Mouse (Mus musculus) lung, embryonic 16.5 days (tissue): ENCODE results near the gene Atxn1. TPM values are rescaled to one million over a fixed set of nuclear protein-coding genes. Genes with fewer than 3 reads are reported as not detected.
A peak's percentile ranks its signal among the peaks of the same experiment; 100 is the strongest.

Experiments
- ATAC-seq: fragments of 200-750 bp; cut with Nextera tagmentation; 2 replicates; pipeline ENCODE4 v1.8.0; 2017; ENCODE audit warnings: low read depth, mild to moderate bottlenecking, moderate library complexity
- H3K27ac ChIP-seq: fragments of 300-500 bp; sonication (generic); 2 replicates; pipeline ENCODE4 v1.5.1; 2014; ENCODE audit warnings: mild to moderate bottlenecking, control low read depth, low read length
- H3K27me3 ChIP-seq: fragments of 300-500 bp; sonication (generic); 2 replicates; pipeline ENCODE4 v1.6.1; 2014; ENCODE audit warnings: low read depth, low read length, mixed read lengths; ENCODE audit not compliant: control insufficient read depth, insufficient read depth
- H3K36me3 ChIP-seq: fragments of 300-500 bp; sonication (generic); 2 replicates; pipeline ENCODE4 v1.6.1; 2014; ENCODE audit warnings: low read length; ENCODE audit not compliant: control insufficient read depth, insufficient read depth
- H3K4me1 ChIP-seq: fragments of 300-500 bp; sonication (generic); replicated peaks from 2 replicates; pipeline ENCODE4 v1.6.1; 2014; ENCODE audit warnings: low read length, mixed read lengths; ENCODE audit not compliant: control insufficient read depth, insufficient read depth
- H3K4me2 ChIP-seq: fragments of 300-500 bp; sonication (generic); 2 replicates; pipeline ENCODE4 v1.6.1; 2014; ENCODE audit warnings: low read depth, low read length, control low read depth
- H3K4me3 ChIP-seq: fragments of 300-500 bp; sonication (generic); 2 replicates; pipeline ENCODE4 v1.5.1; 2014; ENCODE audit warnings: mild to moderate bottlenecking, low read length, control low read depth
- H3K9ac ChIP-seq: fragments of 300-500 bp; sonication (generic); 2 replicates; pipeline ENCODE4 v1.6.1; 2014; ENCODE audit warnings: low read length, control low read depth
- H3K9me3 ChIP-seq: fragments of 300-500 bp; sonication (generic); 2 replicates; pipeline ENCODE4 v1.6.1; 2016; ENCODE audit warnings: low read length; ENCODE audit not compliant: control insufficient read depth
- WGBS: fragments of 180-500 bp; shearing (Covaris S2); extraction: QIAGEN DNeasy Blood & Tissue Kit; methylation state at CpG from one replicate; pipeline ENCODE4 v1.1.7; 2014; 5-methylcytosine and 5-hydroxymethylcytosine counted together
- polyA plus RNA-seq: library from polyadenylated mRNA; unstranded; fragments of >200 nt; fragmentation: Nextera tagmentation; extraction: Ambion mirVana; gene quantifications from 2 replicates; pipeline ENCODE4 v1.2.1, GENCODE M21; 2015

Gene Atxn1
- polyA plus RNA-seq, 1 experiment from 2014 or later = 8.3 TPM

GRCm38 (mm10) chr13:45537110-45537509 is 427.7 kb downstream of the Atxn1 start:
- ATAC-seq = peak; percentile 64
- Histone ChIP-seq H3K4me3 (no peak overlapping the region), H3K9me3 (no peaks in the 10 kb centered on the region), H3K9ac (no peak overlapping the region), H3K36me3 (no peaks in the 10 kb centered on the region), H3K4me2 (no peak overlapping the region), H3K4me1 (0 out of 2 replicates have a peak, but pooled peaks cover 6% of the 10 kb centered on the region), H3K27ac (peak overlapping the region; percentile 82), H3K27me3 (no peaks in the 10 kb centered on the region)
- 48% methylated on average over 9 of the region's 9 CpGs for WGBS

- Histone ChIP-seq H3K4me1 (peaks cover 6% of the 10 kb centered on the region; the same call in 1 of the 2 replicates), H3K27me3 (no peaks in the 10 kb centered on the region), H3K36me3 (no peaks in the 10 kb centered on the region), H3K4me3 (no peak overlapping the region), H3K9me3 (no peaks in the 10 kb centered on the region), H3K27ac (no peak overlapping the region), H3K9ac (no peak overlapping the region), H3K4me2 (no peak overlapping the region)
- no peak for ATAC-seq
- 78% methylated on average over 9 of the region's 9 CpGs for WGBS
Observed at GRCm38 (mm10) chr13:45535731-45536453, 428.9 kb downstream of the Atxn1 start.

- peaks cover 6% of the 10 kb centered on the region; the same call in 1 of the 2 replicates for H3K4me1 ChIP-seq
- no peak overlapping the region for H3K4me2 ChIP-seq
- ATAC-seq = peak; percentile 68
- H3K27me3 ChIP-seq = no peaks in the 10 kb centered on the region
- no peak overlapping the region for H3K4me3 ChIP-seq
- 27% methylated on average over 6 of the region's 6 CpGs for WGBS
- H3K36me3 ChIP-seq = no peaks in the 10 kb centered on the region
- H3K27ac ChIP-seq = no peak overlapping the region
- H3K9me3 ChIP-seq = no peaks in the 10 kb centered on the region
- H3K9ac ChIP-seq = no peak overlapping the region
Observed at GRCm38 (mm10) chr13:45530754-45531153, 434.1 kb downstream of the Atxn1 start.

GRCm38 (mm10) chr13:45528787-45529186 is 436.0 kb downstream of the Atxn1 start:
- no peak for ATAC-seq
- no peaks in the 10 kb centered on the region for H3K27me3 ChIP-seq
- H3K4me3 ChIP-seq = no peak overlapping the region
- no peak overlapping the region for H3K4me2 ChIP-seq
- no peaks in the 10 kb centered on the region for H3K9me3 ChIP-seq
- H3K4me1 ChIP-seq = peaks cover 6% of the 10 kb centered on the region; the same call in 1 of the 2 replicates
- 78% methylated on average over 4 of the region's 4 CpGs for WGBS
- H3K36me3 ChIP-seq = no peaks in the 10 kb centered on the region
- no peak overlapping the region for H3K9ac ChIP-seq
- no peak overlapping the region for H3K27ac ChIP-seq

- Histone ChIP-seq H3K4me3 (no peak overlapping the region), H3K27ac (no peak overlapping the region), H3K9me3 (no peaks in the 10 kb centered on the region), H3K4me1 (peaks cover 6% of the 10 kb centered on the region; the same call in 1 of the 2 replicates), H3K27me3 (no peaks in the 10 kb centered on the region), H3K4me2 (no peak overlapping the region), H3K9ac (no peak overlapping the region), H3K36me3 (no peaks in the 10 kb centered on the region)
- 76% methylated on average over 11 of the region's 11 CpGs for WGBS
- no peak for ATAC-seq
Observed at GRCm38 (mm10) chr13:45527232-45527964, 437.4 kb downstream of the Atxn1 start.

GRCm38 (mm10) chr13:45526230-45526629 is 438.6 kb downstream of the Atxn1 start:
- no peaks in the 10 kb centered on the region for H3K9me3 ChIP-seq
- H3K4me2 ChIP-seq = no peak overlapping the region
- ATAC-seq = no peak
- H3K9ac ChIP-seq = no peak overlapping the region
- H3K27ac ChIP-seq = peak overlapping the region; percentile 32; the same call in 1 of the 2 replicates
- peaks cover 6% of the 10 kb centered on the region; the same call in 1 of the 2 replicates for H3K4me1 ChIP-seq
- H3K27me3 ChIP-seq = no peaks in the 10 kb centered on the region
- no peaks in the 10 kb centered on the region for H3K36me3 ChIP-seq
- WGBS = 59% methylated on average over 7 of the region's 7 CpGs
- no peak overlapping the region for H3K4me3 ChIP-seq

- no peaks in the 10 kb centered on the region for H3K9me3 ChIP-seq
- H3K4me2 ChIP-seq = no peak overlapping the region
- H3K4me1 ChIP-seq = 0 out of 2 replicates have a peak, but pooled peaks cover 4% of the 10 kb centered on the region
- no peaks in the 10 kb centered on the region for H3K27me3 ChIP-seq
- no peak overlapping the region for H3K9ac ChIP-seq
- no peak overlapping the region for H3K27ac ChIP-seq
- ATAC-seq = no peak
- no peaks in the 10 kb centered on the region for H3K36me3 ChIP-seq
- H3K4me3 ChIP-seq = no peak overlapping the region
- 88% methylated on average over 6 of the region's 6 CpGs for WGBS
Observed at GRCm38 (mm10) chr13:45524791-45525435, 439.9 kb downstream of the Atxn1 start.

- WGBS = 63% methylated on average over 3 of the region's 3 CpGs
- no peak overlapping the region for H3K27ac ChIP-seq
Observed at GRCm38 (mm10) chr13:45524305-45524704, 440.5 kb downstream of the Atxn1 start.

More at GRCm38 (mm10) chr13:45524305-45524704, 440.5 kb downstream of the Atxn1 start:
- no peaks in the 10 kb centered on the region for H3K27me3 ChIP-seq
- no peak overlapping the region for H3K9ac ChIP-seq
- no peaks in the 10 kb centered on the region for H3K36me3 ChIP-seq
- H3K4me3 ChIP-seq = no peak overlapping the region
- H3K4me2 ChIP-seq = no peak overlapping the region
- ATAC-seq = no peak
- 0 out of 2 replicates have a peak, but pooled peaks cover 4% of the 10 kb centered on the region for H3K4me1 ChIP-seq
- H3K9me3 ChIP-seq = no peaks in the 10 kb centered on the region
